Mouse (Mus musculus): ENCODE data around the gene Arhgap29. TPM values are rescaled to one million over a fixed set of nuclear protein-coding genes. Genes with fewer than 3 reads are reported as not detected.

Gene Arhgap29
- polyA plus RNA-seq, 1 experiment: 6.2 TPM

DNA sequence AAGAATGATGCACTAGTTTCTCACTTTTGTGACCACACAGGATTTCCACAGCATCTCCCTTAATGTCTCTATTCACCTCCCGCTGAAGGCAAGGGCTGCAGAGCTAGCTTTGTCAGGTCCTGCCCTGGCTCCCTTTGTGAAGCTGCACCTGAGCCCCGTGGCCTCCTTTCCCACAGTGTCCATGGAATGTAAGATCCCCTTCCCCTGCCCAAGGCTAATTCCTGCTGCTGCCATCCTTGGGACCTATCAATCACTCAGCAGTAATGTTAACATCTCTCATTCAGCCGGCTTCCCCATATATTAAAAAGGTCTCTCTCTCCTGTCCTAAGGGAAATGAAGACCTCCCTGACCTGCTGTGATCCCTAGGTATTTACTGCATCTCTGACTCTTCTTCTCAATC lies 82.8 kb downstream of the Arhgap29 start:
- H3K4me3 ChIP-seq (ENCODE audit: extremely low read depth, insufficient read depth, insufficient read length): no peak overlapping the region
- H3K27ac ChIP-seq (ENCODE audit: insufficient read depth, low read length): no peak overlapping the region
- DNase-seq (ENCODE audit: low read depth in 1 of 2, low spot score in 2 of 2): no peak
- 81% methylated on average over 3 of the region's 3 CpGs for WGBS
- TF ChIP-seq CTCF (IDR thresholded peaks at IDR 0.05; ENCODE audit: extremely low read depth, insufficient read depth, insufficient read length, insufficient replicate concordance): no peak
- TF ChIP-seq POLR2A (IDR thresholded peaks at IDR 0.05; ENCODE audit: low read depth, low read length): no peak
- no peaks in the 10 kb centered on the region for H3K36me3 ChIP-seq (ENCODE audit: control insufficient read depth, insufficient read depth, low read length)
- no peaks in the 10 kb centered on the region for H3K27me3 ChIP-seq (ENCODE audit: control insufficient read depth, insufficient read depth, low read length)
- H3K4me1 ChIP-seq (ENCODE audit: control insufficient read depth, insufficient read depth, insufficient read length): no peaks in the 10 kb centered on the region

DNA sequence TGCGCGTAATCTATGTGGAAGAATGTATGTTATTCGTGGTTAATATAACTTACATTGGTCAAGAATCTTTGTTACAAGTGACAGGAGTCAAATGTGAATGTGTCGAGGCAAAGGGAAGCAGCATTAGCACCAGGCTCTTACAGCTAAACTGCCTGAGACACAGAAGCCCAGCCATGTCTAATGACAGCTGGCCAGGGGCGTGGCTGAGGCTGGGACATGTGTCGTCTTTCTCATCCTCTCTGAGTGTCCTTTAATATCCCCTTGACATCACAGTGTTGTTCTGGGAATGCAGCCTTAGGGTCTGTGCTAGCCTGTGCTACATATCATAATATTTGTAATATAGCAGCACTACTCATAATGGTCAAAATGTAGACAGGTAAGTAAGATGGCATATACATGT lies 88.2 kb downstream of the Arhgap29 start:
- Histone ChIP-seq H3K36me3 (ENCODE audit: control insufficient read depth, insufficient read depth, low read length) (no peaks in the 10 kb centered on the region), H3K4me1 (ENCODE audit: control insufficient read depth, insufficient read depth, insufficient read length) (no peaks in the 10 kb centered on the region), H3K27ac (ENCODE audit: insufficient read depth, low read length) (no peak overlapping the region), H3K27me3 (ENCODE audit: control insufficient read depth, insufficient read depth, low read length) (no peaks in the 10 kb centered on the region), H3K4me3 (ENCODE audit: extremely low read depth, insufficient read depth, insufficient read length) (no peak overlapping the region)
- DNase-seq (ENCODE audit: low read depth in 1 of 2, low spot score in 2 of 2): no peak
- WGBS: 84% methylated on average over 6 of the region's 6 CpGs
- TF ChIP-seq CTCF (IDR thresholded peaks at IDR 0.05; ENCODE audit: extremely low read depth, insufficient read depth, insufficient read length, insufficient replicate concordance) (no peak), POLR2A (IDR thresholded peaks at IDR 0.05; ENCODE audit: low read depth, low read length) (no peak)

DNA sequence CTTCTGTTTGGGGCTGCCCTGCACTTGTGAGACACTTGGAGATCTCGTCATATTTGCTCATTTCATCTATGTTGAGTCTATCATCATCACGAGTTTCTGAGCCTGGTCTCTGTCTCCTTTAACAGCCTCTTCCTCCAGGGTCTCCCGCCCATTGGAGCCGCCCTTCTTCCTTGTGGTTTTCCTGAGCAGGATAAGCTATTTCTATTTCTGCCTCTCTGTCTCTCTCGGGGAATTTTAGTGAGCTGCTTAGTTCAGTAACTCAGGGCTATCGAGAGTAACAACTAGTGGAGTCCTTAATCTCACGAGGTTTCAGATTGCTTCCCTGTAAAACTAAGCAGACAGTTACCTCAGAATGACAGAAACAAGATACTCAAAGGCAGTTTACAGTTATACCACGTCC lies 90.8 kb downstream of the Arhgap29 start:
- WGBS: 11% methylated on average over 8 of the region's 8 CpGs
- Histone ChIP-seq H3K27ac (ENCODE audit: insufficient read depth, low read length) (no peak overlapping the region), H3K4me1 (ENCODE audit: control insufficient read depth, insufficient read depth, insufficient read length) (no peaks in the 10 kb centered on the region)

DNA sequence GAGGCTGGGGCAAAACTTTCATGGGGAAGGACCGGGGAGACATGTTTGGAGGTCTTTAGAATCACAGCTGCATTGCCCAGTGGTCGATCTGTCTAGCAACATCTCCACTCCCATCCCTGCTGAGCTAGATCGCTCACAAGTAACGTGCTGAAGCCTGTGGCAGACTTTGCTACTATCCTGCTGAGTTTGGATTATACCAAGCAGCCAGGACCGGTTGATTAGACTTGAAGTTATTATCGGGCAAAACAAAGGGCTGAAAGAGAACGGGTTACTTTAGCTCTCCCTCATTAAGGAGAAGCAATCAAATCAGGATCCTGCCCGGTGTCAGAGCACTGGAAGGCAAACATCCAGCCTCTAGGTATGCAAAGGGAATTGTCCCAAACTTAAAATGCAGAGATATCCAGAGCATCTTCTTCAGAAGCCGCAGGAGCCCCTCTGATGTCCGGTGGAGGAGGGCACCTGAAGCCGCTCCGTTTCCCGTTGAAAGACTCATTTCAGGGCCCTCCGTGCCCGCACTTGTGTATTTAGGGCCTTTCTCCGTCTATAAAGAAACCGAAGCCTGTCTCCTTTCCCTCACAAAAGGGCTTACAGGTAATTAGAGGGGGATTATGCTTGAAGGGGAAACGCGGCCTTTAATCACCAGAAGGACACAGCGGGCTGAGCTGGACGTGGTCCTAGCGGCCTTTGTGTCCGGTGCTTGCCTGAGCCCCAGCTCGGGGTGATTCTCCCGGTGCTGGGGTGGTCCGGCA lies 91.6 kb downstream of the Arhgap29 start, which contains the start of gene Abca4:
Abca4 (plus strand) TSS at position 645 of the 749 bp plus-strand sequence.
- H3K36me3 ChIP-seq (ENCODE audit: control insufficient read depth, insufficient read depth, low read length): no peaks in the 10 kb centered on the region
- 74% methylated on average over 26 of the region's 26 CpGs for WGBS
- no peaks in the 10 kb centered on the region for H3K4me1 ChIP-seq (ENCODE audit: control insufficient read depth, insufficient read depth, insufficient read length)
- H3K27me3 ChIP-seq (ENCODE audit: control insufficient read depth, insufficient read depth, low read length): no peaks in the 10 kb centered on the region
- H3K4me3 ChIP-seq (ENCODE audit: extremely low read depth, insufficient read depth, insufficient read length): no peak within 1 kb of the TSS
- TF ChIP-seq CTCF (IDR thresholded peaks at IDR 0.05; ENCODE audit: extremely low read depth, insufficient read depth, insufficient read length, insufficient replicate concordance): no peak
- no peak for TF ChIP-seq POLR2A (IDR thresholded peaks at IDR 0.05; ENCODE audit: low read depth, low read length)
- DNase-seq (ENCODE audit: low read depth in 1 of 2, low spot score in 2 of 2): no peak
- H3K27ac ChIP-seq (ENCODE audit: insufficient read depth, low read length): no peak within 1 kb of the TSS

More for the DNA sequence above, 90.8 kb downstream of the Arhgap29 start:
- TF ChIP-seq CTCF (IDR thresholded peaks at IDR 0.05; ENCODE audit: extremely low read depth, insufficient read depth, insufficient read length, insufficient replicate concordance): no peak
- no peak for TF ChIP-seq POLR2A (IDR thresholded peaks at IDR 0.05; ENCODE audit: low read depth, low read length)
- H3K4me3 ChIP-seq (ENCODE audit: extremely low read depth, insufficient read depth, insufficient read length): no peak overlapping the region
- no peak for DNase-seq (ENCODE audit: low read depth in 1 of 2, low spot score in 2 of 2)
- H3K27me3 ChIP-seq (ENCODE audit: control insufficient read depth, insufficient read depth, low read length): no peaks in the 10 kb centered on the region
- no peaks in the 10 kb centered on the region for H3K36me3 ChIP-seq (ENCODE audit: control insufficient read depth, insufficient read depth, low read length)

DNA sequence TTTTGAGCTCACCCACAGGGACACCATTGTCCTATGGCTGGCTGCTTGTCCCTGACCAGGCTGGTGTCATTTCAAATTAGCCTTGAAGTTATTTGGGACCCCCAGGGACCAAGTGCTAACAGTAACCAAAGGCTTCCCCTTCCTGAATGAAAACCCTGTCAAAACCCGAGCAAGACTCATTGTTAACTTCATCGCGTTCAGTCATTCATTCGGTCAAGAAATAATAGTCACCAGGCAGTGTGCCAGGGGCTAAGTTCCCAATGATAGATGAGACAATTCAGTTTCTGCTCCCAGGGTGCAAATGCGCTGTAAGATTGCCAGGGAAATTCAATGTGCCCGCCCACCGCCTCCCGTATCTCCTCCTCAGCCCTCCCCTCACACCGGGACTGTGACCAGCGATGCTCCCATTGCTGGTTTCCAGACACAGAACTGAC lies 93.9 kb downstream of the Arhgap29 start:
- Histone ChIP-seq H3K27ac (ENCODE audit: insufficient read depth, low read length) (no peak overlapping the region), H3K4me1 (ENCODE audit: control insufficient read depth, insufficient read depth, insufficient read length) (no peaks in the 10 kb centered on the region), H3K27me3 (ENCODE audit: control insufficient read depth, insufficient read depth, low read length) (no peaks in the 10 kb centered on the region), H3K36me3 (ENCODE audit: control insufficient read depth, insufficient read depth, low read length) (no peaks in the 10 kb centered on the region), H3K4me3 (ENCODE audit: extremely low read depth, insufficient read depth, insufficient read length) (no peak overlapping the region)
- DNase-seq (ENCODE audit: low read depth in 1 of 2, low spot score in 2 of 2): no peak
- TF ChIP-seq POLR2A (IDR thresholded peaks at IDR 0.05; ENCODE audit: low read depth, low read length): no peak
- no peak for TF ChIP-seq CTCF (IDR thresholded peaks at IDR 0.05; ENCODE audit: extremely low read depth, insufficient read depth, insufficient read length, insufficient replicate concordance)
- 80% methylated on average over 10 of the region's 10 CpGs for WGBS

DNA sequence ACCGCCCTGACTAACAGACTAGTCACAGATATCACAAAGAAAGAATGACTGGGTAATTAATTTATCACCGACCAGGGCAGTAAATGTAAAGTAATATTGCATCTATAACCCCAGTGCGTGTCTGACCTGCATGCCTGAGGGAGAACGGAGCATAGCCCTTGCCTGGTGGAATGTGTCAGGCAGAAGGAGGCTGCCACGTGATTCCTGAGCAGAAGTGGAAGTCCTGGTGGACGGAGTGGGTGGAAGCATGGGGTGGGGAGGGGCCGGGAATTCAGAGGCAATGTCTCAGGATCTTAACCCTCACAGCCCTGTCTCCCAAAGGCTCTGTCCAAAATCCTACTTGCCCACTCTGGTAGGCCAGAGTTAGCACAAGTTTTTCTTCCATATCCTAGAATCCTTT lies 95.1 kb downstream of the Arhgap29 start:
- H3K4me1 ChIP-seq (ENCODE audit: control insufficient read depth, insufficient read depth, insufficient read length): no peaks in the 10 kb centered on the region
- H3K36me3 ChIP-seq (ENCODE audit: control insufficient read depth, insufficient read depth, low read length): no peaks in the 10 kb centered on the region
- DNase-seq (ENCODE audit: low read depth in 1 of 2, low spot score in 2 of 2): no peak
- TF ChIP-seq CTCF (IDR thresholded peaks at IDR 0.05; ENCODE audit: extremely low read depth, insufficient read depth, insufficient read length, insufficient replicate concordance): no peak
- TF ChIP-seq POLR2A (IDR thresholded peaks at IDR 0.05; ENCODE audit: low read depth, low read length): no peak
- no peak overlapping the region for H3K4me3 ChIP-seq (ENCODE audit: extremely low read depth, insufficient read depth, insufficient read length)
- H3K27me3 ChIP-seq (ENCODE audit: control insufficient read depth, insufficient read depth, low read length): no peaks in the 10 kb centered on the region
- WGBS: 89% methylated on average over 7 of the region's 7 CpGs
- no peak overlapping the region for H3K27ac ChIP-seq (ENCODE audit: insufficient read depth, low read length)

Measured in spleen, adult 2 months (tissue).